ENCODE assay signal across 34 mouse cellular contexts in the genomic region with DNA sequence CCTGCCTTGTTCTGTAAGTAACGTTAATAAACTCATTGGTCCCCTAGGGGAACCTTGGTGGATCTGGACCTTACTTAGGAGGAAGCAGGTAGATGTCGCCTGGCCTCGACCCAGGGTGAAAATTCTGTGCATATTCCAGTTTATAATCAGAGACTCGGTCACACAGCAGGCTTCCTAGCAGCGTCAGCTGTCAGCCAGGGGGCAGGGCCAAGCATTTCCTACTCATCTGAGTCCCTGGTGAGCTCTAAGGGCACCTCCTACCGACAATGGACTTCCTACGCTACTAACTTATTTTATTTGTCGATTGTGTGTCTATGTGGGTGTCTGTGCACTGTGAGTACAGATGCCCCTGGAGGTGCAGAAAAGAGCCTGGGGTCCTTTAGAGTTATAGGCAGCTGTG. TPM values are rescaled to one million over a fixed set of nuclear protein-coding genes. Genes with fewer than 3 reads are reported as not detected.
DNase-seq lines count a peak whose midpoint lies in the region; ATAC-seq and TF ChIP-seq lines count a peak whose summit lies in the region.
"Had no signal": no experiment of that assay in that cellular context is flagged by ENCODE, and none has a peak within 500 bp of the region (broad histone marks: within the 10 kb centered on the region; RNA-seq: fewer than 3 reads in every experiment).

No protein-coding gene starts in this region.

- H3K4me1 ChIP-seq in liver, postnatal 0 days (ENCODE audit: insufficient read depth), result peaks cover 7% of the 10 kb centered on the region
- no peaks in the 10 kb centered on the region; the same call in 1 of the 2 replicates for H3K4me1 ChIP-seq in liver, embryonic 12.5 days
- peaks cover 18% of the 10 kb centered on the region for H3K4me1 ChIP-seq in neural tube, embryonic 13.5 days (replicated peaks)

- H3K27me3 ChIP-seq in liver, postnatal 0 days (ENCODE audit: insufficient read depth, low read length), result no peaks in the 10 kb centered on the region
- peaks cover 7% of the 10 kb centered on the region; the same call in 1 of the 2 replicates for H3K27me3 ChIP-seq in liver, embryonic 12.5 days (replicated peaks)
- peaks cover 55% of the 10 kb centered on the region for H3K27me3 ChIP-seq in neural tube, embryonic 13.5 days
- H3K27me3 ChIP-seq: embryonic facial prominence, embryonic 12.5 days; lung, embryonic 15.5 days had no signal

- H3K36me3 ChIP-seq in liver, postnatal 0 days (replicated peaks; ENCODE audit: insufficient read depth, low read length), result no peaks in the 10 kb centered on the region
- H3K36me3 ChIP-seq in liver, embryonic 12.5 days, result no peaks in the 10 kb centered on the region
- H3K36me3 ChIP-seq in neural tube, embryonic 13.5 days, result no peaks in the 10 kb centered on the region
- H3K36me3 ChIP-seq: embryonic facial prominence, embryonic 12.5 days; forebrain, embryonic 12.5 days; hindbrain, embryonic 12.5 days; limb, embryonic 10.5 days; lung, embryonic 15.5 days; midbrain, embryonic 10.5 days had no signal

- no peak for TF ChIP-seq CTCF in liver, postnatal 0 days (IDR thresholded peaks at IDR 0.05; ENCODE audit: low read depth)

- H3K9ac ChIP-seq in liver, postnatal 0 days (replicated peaks), result no peak overlapping the region
- H3K9ac ChIP-seq in liver, embryonic 12.5 days, result no peak overlapping the region
- H3K9ac ChIP-seq in neural tube, embryonic 13.5 days, result no peak overlapping the region
- H3K9ac ChIP-seq: embryonic facial prominence, embryonic 12.5 days; forebrain, embryonic 12.5 days; hindbrain, embryonic 12.5 days; lung, embryonic 15.5 days had no signal

- DNase-seq in liver, postnatal 0 days, result no peak
- no peak for DNase-seq in neural tube, embryonic 10.5 days (ENCODE audit: extremely low spot score, low spot score)
- DNase-seq in retina, postnatal 1 day, result peak; percentile 52
- DNase-seq in cerebellum, adult 11 months, result no peak
- DNase-seq: adrenal gland, adult 2 months; cerebellum, adult 18-20 months; cerebellum, postnatal 14 days; gastrocnemius, postnatal 36 days; kidney, adult 18-20 months; layer of hippocampus, adult 9-11 months; right cerebral cortex, postnatal 25 days; spleen, adult 18-20 months had no signal

- no peak for TF ChIP-seq EP300 in liver, postnatal 0 days (IDR thresholded peaks at IDR 0.05; ENCODE audit: low read depth)

- H3K9me3 ChIP-seq in liver, postnatal 0 days (ENCODE audit: low read length), result no peaks in the 10 kb centered on the region
- H3K9me3 ChIP-seq in liver, embryonic 12.5 days (replicated peaks), result no peaks in the 10 kb centered on the region
- H3K9me3 ChIP-seq in neural tube, embryonic 13.5 days, result no peaks in the 10 kb centered on the region
- H3K9me3 ChIP-seq: embryonic facial prominence, embryonic 12.5 days; forebrain, embryonic 12.5 days; hindbrain, embryonic 12.5 days; limb, embryonic 10.5 days; lung, embryonic 15.5 days; midbrain, embryonic 10.5 days had no signal

- no peak; the same call in 1 of the 2 replicates for ATAC-seq in liver, postnatal 0 days
- no peak for ATAC-seq in liver, embryonic 12.5 days
- ATAC-seq in neural tube, embryonic 13.5 days (ENCODE audit: low read depth), result no peak
- peak; percentile 57 for ATAC-seq in common myeloid progenitor, adult 5-6 weeks (replicated peaks; ENCODE audit: low read depth, poor library complexity, severe bottlenecking)
- ATAC-seq: midbrain, embryonic 16.5 days had no signal

- H3K27ac ChIP-seq in liver, postnatal 0 days (ENCODE audit: low read depth), result peak overlapping the region; percentile 73
- H3K27ac ChIP-seq in liver, embryonic 12.5 days, result no peak overlapping the region
- H3K27ac ChIP-seq in neural tube, embryonic 13.5 days (replicated peaks), result 0 out of 2 replicates have a peak overlapping the region, but pooled peaks have one; percentile 9
- H3K27ac ChIP-seq: embryonic facial prominence, embryonic 12.5 days; forebrain, embryonic 12.5 days; hindbrain, embryonic 12.5 days; kidney, postnatal 0 days; limb, embryonic 10.5 days; lung, embryonic 15.5 days; midbrain, embryonic 10.5 days had no signal

- H3K4me3 ChIP-seq in liver, postnatal 0 days (ENCODE audit: low read depth, low read length), result no peak overlapping the region
- H3K4me3 ChIP-seq in liver, embryonic 12.5 days, result no peak overlapping the region
- no peak overlapping the region for H3K4me3 ChIP-seq in neural tube, embryonic 13.5 days
- H3K4me3 ChIP-seq: embryonic facial prominence, embryonic 12.5 days; erythroblast, embryonic 14.5 days; forebrain, embryonic 12.5 days; hindbrain, embryonic 12.5 days; limb, embryonic 10.5 days; lung, embryonic 15.5 days; midbrain, embryonic 10.5 days; myocyte had no signal

- WGBS in liver, postnatal 0 days (ENCODE audit: insufficient replicate concordance), result 29% methylated on average over 8 of the region's 8 CpGs
- WGBS in liver, embryonic 12.5 days (ENCODE audit: insufficient replicate concordance), result 34% methylated on average over 8 of the region's 8 CpGs
- 45% methylated on average over 8 of the region's 8 CpGs for WGBS in neural tube, embryonic 13.5 days

- H3K4me2 ChIP-seq in liver, postnatal 0 days (ENCODE audit: low read depth, low read length), result peak overlapping the region; percentile 49
- no peak overlapping the region for H3K4me2 ChIP-seq in liver, embryonic 12.5 days
- no peak overlapping the region for H3K4me2 ChIP-seq in neural tube, embryonic 13.5 days
- H3K4me2 ChIP-seq: embryonic facial prominence, embryonic 12.5 days; forebrain, embryonic 12.5 days; hindbrain, embryonic 12.5 days; liver, embryonic 11.5 days; lung, embryonic 15.5 days had no signal

RNA-seq across cellular contexts. Expression of gene Gtsf1l, which starts 12.3 kb away (rescaled TPM):
- not detected in 2 replicates for polyA plus RNA-seq in liver, postnatal 0 days (2015; fragmentation: Nextera tagmentation; extraction: Ambion mirVana)
- not detected in 2 replicates for polyA plus RNA-seq in liver, embryonic 12.5 days (2016; fragmentation: Nextera tagmentation; extraction: Ambion mirVana)
- polyA plus RNA-seq in neural tube, embryonic 13.5 days (2015; fragmentation: Nextera tagmentation; extraction: Ambion mirVana), result not detected in 2 replicates
- not detected in 2 replicates for total RNA-seq in common myeloid progenitor, adult 5-6 weeks (2017)
- total RNA-seq: adrenal gland, adult 2 months; adrenal gland, postnatal 4 days; gastrocnemius, adult 18-20 months; gastrocnemius, postnatal 36 days; heart, adult 8-10 months; heart, postnatal 25 days; left cerebral cortex, adult 8-10 months; MEL had no signal
- polyA plus RNA-seq: adrenal gland, adult 2 months; embryonic facial prominence, embryonic 12.5 days; erythroblast, embryonic 14.5 days; forebrain, embryonic 12.5 days; heart, embryonic 14.5 days; hindbrain, embryonic 12.5 days; kidney, postnatal 0 days; large intestine, adult 2 months; limb, embryonic 10.5 days; liver, embryonic 11.5 days; lung, embryonic 15.5 days; midbrain, embryonic 10.5 days; midbrain, embryonic 16.5 days; myocyte had no signal

RNA-seq across cellular contexts. Expression of gene Mybl2, which starts 45.4 kb away (rescaled TPM):
- 23.2 and 24.2 TPM in 2 replicates for polyA plus RNA-seq in liver, postnatal 0 days (2015; fragmentation: Nextera tagmentation; extraction: Ambion mirVana)
- polyA plus RNA-seq in liver, embryonic 12.5 days (2016; fragmentation: Nextera tagmentation; extraction: Ambion mirVana), result 71.7 and 72.8 TPM in 2 replicates
- 4.2 and 4.9 TPM in 2 replicates for polyA plus RNA-seq in neural tube, embryonic 13.5 days (2015; fragmentation: Nextera tagmentation; extraction: Ambion mirVana)
- 18.8 and 25.9 TPM in 2 replicates for total RNA-seq in common myeloid progenitor, adult 5-6 weeks (2017)
